Mouse (Mus musculus) forelimb bud, embryonic 11.5 days (tissue): Measurements from ENCODE around the gene Vmn2r63.
"Not testable (repeated sequence)": the region's sequence is repeated elsewhere in the genome, so short reads cannot be mapped to it uniquely, and the experiment has no call there.

ENCODE experiments used
- DNase-seq: peaks from one replicate; pipeline ENCODE4 v3.0.0-alpha.2; 2012; ENCODE audit warnings: low read depth, low spot score

Gene Vmn2r63

DNA sequence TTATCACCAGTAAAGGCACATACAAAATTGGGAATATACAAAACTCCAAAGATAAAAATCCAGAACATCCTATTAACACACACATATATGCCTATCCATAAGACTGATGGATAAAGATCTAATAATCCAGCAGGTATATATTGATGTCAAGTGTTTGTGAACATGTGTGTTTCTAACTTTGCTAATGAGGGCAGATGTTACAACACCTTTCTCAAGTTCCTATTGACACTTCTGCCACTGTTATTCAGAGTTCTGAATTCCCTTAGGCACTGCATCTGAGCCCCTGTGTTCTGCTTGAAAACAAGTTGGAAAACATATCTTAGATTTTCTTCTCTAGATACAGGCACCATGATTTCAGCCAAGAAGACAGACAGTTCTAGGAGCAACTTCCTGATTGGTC lies at the start of gene Vmn2r63:
Gene Vmn2r63, minus strand, starts transcription at position 101 of the 400 bp plus-strand sequence.
- DNase-seq = not testable (repeated sequence)

DNA sequence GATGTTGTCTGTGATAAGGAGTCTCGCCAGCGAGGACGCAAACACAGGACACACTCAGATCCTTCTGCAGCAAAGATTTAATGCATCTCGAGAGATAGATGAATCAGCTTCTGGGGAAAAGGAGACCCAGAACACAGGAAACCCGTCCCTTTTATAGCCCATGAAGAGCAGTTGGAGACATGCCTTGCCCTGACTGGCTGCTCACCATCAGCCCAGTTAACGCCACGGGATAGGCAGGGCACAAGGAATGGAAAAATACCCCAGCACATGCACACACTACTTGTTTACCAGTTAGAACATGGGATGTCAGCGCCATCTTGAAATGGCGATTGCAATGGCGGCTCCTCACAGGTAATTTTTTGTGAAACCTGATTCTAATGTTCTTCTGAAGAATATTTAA lies 47.1 kb upstream of the Vmn2r63 start:
- no peak for DNase-seq

DNA sequence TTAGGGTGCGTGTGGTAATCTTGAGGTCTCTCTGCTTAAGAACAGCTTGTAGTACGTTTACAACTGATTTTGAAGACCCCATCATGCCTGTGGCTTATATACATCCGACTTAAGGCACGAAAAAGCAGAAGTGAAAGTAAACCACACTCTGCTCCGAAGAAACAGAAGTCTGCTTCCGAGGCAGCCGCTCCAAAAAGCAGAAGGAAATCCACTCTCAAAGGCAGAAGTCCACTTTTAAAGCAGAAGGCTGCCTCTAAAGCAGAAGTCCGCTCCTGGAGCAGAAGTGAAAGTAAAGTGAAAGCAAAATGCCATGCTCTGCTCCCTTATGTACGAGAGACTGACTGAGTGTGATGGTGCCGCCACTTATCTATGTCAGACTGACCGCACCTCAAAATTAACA lies 46.5 kb upstream of the Vmn2r63 start:
- DNase-seq = no peak

DNA sequence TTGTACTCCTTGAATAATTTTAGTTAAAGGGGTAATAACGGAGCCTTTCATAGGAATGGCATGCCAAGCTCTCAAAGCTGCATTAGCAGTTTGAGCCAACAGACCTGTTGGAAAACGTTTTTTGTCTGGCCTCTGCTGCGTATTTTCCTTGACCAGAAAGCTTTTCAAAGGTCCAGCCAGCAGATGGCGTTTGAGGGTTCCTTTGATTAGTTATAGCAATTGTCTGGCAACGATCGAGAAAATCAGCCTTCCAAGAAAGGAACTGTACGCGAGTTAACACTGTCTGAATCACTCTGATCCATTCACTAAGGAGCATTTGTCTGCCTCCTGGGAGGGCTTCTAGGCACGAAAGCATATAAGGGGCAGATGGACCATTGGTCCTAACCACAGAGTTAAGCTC lies 31.6 kb upstream of the Vmn2r63 start:
- DNase-seq = no peak

DNA sequence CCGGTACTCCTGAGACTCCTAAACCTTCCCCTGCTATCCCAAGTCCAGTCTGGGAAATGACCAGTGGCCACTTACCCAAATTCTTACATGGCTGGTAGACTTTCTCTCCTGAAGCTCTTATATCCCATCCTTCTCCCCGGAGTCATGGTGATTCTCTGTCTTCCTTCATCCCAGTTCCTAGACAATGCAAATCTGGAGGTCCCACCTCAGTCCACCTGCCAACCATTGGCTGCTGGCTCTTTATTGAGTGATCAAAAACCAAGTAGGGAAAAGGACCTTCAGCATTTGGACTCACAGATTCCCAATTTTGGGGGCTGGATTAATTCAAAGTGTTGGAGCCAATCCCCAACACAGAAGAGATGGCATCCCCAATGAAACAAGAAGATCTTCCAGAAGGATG lies 35.6 kb downstream of the Vmn2r63 start:
- not testable (repeated sequence) for DNase-seq

- no peak for DNase-seq
Observed at GRCm38 (mm10) chr7:42878090-42878489, 55.5 kb downstream of the Vmn2r63 start.

DNA sequence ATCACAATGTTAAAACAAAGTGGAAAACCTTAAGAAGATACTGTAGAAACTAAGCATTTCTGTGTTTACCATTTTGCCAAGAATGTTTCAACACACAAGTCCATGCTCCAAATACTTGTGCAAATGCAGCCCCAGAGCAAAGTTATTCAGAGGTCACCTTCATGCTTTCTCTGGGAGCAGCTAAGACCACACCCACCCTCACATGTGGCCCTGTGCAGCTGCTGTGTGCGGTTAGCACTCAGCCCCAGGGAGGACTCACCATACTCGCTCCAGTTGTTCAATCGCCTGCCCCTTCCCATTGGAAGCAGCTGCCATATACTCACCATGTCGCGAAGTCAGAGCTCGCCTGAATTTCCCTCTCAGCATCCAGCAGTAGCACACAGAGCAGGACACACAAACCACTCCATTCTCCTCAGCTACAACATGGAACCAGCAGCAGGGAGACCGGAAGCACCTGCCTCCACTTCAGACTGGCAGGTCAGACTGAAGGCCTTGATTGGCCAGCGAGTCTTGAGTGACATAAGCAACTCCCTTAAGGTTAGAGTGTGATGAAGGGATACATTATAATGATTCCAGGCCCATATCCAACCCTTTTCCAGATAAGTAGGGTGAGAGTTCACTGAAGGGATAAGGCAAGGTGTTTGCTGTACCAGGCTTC lies 66.7 kb downstream of the Vmn2r63 start, which contains the start of gene Gm2381:
Gene Gm2381, minus strand, starts transcription at position 434 of the 658 bp plus-strand sequence.
- not testable (repeated sequence) for DNase-seq
